Mouse (Mus musculus): Measurements from ENCODE around the gene Tmem100. TPM values are rescaled to one million over a fixed set of nuclear protein-coding genes. Genes with fewer than 3 reads are reported as not detected.
A peak's percentile ranks its signal among the peaks of the same experiment; 100 is the strongest.

Gene Tmem100
- total RNA-seq, 2 experiments from 2014 or later, result 11.9 to 12.0 TPM

DNA sequence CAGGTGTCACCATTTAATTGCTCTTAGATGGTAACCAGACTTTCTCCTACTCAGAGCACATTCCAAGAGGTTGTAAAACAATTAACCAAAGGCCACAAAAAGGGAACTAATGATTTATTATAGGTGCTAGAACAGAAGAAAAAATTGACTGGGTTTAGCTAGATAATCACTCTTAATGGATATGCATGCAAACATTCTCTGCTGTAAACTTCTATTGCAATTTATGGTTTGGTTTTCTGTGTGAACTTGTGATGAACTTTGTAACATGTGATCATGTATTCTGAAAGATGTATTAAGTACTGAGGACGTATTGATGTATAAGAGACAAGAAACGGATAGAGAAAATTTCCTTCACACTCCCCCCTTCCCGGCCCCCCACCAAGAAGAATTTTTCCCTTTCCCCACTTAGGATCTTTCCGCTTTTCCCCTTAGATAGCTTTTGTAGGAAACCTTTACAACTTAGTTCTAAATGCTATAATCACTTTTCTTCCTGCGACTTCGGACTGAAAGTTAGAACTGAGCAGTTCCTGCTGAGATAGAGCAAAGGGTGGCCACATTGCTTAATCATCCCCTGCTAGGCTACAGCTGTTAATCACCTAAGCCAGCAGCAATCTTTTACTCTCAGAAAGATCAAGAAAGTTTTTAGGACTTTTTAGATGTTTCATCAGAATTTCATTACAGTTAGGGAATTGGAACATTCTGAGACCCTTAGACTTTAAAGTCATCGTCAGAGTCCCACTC is 22.2 kb upstream of the Tmem100 start:
- no peak for DNase-seq
- intact Hi-C loops (cut with DNase I), result no loop called here

DNA sequence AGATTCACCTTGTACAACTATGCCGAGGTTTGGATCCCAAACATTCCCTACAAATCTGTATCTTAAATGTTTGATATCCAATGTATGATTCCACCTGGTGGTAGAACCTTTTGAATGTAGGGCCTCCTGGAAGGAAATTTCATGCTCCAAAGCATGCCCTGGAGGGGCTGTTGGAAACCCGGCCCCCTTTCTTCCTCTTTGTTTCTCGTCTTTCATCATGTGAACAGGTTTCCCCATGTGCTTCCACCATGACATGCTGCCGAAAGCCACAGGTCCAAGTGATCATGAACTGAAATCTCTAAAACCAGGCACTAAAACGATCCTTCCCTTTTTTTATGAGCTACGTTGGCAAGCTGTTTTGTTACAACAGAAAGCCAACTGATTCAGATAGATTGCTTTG is 16.5 kb upstream of the Tmem100 start:
- intact Hi-C loops (cut with DNase I), result no loop called here
- DNase-seq, result no peak

DNA sequence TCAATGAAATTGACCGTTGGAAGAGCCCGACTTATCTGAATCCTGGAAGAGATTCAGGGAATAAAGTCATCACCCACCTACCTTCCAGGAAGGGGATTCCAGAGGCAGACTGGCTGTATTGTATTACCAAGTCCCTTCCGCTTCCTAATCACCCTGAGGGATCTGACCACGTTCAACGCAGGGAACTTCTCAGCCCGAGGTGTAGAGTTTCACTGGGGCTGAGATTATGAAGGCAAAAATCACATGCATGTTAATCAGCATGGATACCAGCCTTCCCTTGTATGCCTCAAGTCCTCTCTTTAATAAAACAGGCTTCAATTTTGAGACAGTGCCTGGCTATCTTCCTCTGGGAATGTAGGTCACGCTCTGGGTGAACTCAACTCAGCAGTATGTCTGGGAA is 14.9 kb upstream of the Tmem100 start:
- intact Hi-C loops (cut with DNase I), result no loop called here
- DNase-seq, result no peak

DNA sequence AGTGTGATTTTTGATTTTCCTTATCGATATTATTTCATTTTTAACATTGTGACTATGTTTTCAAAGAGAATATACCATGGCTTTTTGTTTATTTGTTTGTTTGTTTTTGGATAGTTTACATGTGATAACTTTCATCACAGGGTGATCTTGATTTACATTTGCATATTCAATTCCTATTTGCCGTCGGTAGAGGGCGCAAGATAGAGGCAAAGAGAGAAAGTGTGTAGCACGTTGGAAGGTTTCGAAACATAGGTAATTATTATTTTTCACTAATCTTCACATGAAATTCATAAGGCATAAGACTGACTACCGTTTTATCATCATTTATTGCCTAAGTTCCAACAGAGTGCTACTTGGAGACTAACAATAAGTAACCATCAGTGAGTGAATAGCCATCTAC is 11.0 kb upstream of the Tmem100 start:
- no peak for DNase-seq
- intact Hi-C loops (cut with DNase I), result no loop called here

DNA sequence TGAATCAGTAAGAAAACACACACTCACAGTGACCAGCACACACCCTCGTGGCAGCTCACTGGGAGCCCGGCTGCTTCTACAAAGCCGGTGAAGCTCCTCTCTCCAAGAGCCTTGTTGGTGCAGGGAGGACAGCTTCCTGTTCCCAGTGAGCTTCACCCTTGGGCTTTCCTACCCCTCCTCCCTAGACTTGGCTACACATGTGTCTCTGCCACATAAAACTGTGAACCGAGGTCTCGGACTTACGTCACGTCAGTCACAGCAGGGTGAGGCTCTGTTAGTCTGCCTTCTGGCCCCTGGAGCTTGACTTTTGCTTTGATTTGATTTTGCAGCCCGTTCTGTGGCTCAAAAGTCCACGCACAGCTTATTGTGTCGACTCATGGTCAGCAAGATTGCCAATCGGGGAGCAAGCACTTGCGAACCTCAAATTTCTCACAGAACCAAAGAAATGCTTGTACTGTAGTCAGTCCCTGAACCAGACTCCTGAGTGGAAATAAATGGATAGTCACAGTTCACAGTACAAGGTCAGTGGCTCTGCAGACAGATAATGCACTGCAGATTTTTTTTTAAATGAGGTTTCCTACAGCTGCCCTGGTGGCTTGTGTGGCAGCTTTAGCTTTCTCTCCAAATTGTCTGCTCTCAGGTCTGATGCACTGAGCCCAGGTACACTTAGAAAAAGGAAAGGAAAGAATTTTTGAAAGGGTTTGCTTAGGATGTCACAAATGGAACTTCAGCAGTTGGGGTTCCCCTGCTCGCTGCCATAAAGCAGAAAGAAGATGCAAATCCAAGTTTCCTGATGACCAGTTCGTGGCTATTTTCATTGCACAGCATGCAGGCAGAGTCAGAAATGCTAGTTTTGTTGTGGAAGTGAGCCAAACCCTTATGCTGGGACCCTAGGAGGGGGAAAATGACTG is 4.0 kb upstream of the Tmem100 start:
- intact Hi-C loops (cut with DNase I), result no loop called here
- no peak for DNase-seq

DNA sequence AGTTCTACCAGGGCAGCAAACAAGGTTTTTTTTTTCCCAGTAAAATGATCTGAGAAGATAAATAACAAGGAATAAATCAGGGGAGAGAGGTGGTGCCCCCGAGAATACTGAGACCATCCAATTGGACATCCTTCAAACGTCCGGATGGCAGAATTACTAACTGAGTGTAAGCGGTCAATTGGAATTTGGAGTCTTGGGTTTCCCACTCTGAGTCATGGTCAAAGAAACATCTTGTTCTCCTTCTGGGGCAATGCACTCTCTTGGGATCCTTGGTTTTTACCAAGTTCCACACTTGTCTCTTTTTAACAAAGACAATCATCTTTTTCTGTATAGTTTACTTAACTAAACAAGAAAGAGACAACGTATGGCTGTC is 3.4 kb upstream of the Tmem100 start:
- intact Hi-C loops (cut with DNase I), result no loop called here
- no peak for DNase-seq

DNA sequence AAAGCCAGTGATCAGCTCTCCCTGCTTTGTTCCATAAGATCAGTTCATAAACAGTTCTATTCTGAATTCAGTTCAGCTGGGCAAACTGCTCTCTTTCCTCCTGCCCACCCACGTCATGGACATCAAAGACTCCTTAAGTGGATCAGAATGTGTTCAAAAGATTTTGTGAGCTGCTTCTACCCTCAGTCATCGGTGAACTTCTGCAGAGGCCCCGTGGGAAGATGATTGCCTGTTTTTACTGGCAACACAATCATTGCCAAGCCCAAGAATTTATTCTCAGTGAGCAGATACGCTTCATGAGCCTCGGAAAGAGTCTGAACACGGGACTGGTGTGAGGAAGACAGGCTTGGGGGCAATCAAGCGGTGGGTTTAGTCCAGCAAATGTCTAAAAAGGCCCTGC is 2.9 kb upstream of the Tmem100 start:
- DNase-seq, result no peak
- intact Hi-C loops (cut with DNase I), result no loop called here

DNA sequence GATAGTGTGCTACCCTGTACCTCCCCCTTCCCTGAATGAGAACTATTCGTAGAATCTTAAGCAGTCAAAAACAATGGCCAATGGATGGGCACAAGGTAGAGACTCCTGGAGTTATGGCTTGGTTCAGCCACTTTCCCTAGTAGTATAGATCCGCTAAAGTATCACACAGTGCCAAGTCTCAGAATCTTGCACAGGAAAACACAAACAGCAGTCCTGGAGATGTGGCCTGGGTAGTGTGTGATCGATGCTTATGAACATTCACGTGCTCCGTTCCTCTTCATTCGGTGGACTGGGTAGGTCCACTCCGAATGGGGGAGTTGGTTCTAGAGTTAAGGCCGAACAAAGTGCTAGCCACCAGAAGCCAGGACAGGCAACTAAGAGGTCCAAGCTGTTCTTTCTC is 1.4 kb upstream of the Tmem100 start:
- intact Hi-C loops (cut with DNase I), result no loop called here
- no peak for DNase-seq

DNA sequence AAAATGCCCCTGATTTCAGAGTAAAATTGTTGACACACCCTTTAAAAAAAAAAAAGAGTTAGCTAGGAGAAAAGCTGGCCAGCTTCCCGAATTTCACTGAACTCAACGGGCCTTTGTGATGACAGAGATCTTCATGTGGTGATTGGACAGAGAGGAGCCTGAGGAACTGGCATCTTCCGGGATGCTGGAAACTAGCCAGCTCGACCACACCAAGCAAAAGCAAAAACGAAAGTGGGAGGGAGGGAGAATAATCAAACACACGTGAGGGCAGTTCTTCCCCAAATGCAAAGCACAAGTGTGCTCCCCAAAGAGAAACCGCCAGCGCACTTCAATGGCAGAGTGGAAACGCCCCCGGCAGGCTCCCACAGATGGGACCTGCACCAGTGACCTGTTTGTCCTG is 794 bp upstream of the Tmem100 start:
- peak; percentile 56 to 66 for DNase-seq
- intact Hi-C loops (cut with DNase I), result no loop called here

DNA sequence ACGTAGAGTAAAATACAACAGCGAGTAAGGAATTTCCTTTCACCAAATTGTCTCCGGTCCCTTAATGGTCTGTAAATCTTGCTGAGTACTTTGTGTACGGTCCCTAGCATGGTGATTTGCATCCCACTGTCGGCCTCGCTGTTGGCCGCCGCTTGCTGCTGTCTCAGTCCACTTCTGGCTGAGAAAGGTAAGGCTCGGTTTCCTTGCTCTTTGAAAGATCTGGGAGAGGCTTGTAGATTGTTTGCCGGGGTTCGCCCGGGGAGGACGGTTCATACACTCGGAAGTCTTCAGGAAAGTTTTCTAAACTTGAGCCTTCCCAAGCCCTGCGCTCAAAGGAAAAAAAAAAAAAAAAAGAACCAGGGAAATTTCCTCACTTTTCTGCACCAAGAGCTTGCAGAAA is 409 bp downstream of the Tmem100 start:
- intact Hi-C loops (cut with DNase I), result no loop called here
- peak in 1 of 2 experiments; percentile 36 for DNase-seq

DNA sequence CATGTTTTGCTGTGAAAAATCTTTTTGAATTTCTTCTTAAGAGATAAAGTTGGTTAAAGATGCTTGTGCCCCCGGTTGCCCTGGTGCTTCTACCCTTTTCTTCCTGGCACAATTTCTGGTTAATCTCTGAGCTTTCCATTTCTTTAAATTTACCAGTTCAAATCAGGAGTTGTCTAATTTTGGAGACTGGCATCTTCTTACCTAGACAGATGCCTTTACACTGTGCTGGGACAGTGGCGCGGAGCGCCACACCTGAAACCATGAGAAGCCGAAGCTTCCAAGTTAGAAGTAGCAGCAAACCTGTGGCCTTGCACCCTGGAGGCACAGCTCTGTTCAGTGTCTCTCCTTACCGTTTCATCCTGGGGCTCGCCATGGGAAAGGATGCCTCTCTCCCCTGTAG is 928 bp downstream of the Tmem100 start:
- DNase-seq, result no peak
- intact Hi-C loops (cut with DNase I), result no loop called here

DNA sequence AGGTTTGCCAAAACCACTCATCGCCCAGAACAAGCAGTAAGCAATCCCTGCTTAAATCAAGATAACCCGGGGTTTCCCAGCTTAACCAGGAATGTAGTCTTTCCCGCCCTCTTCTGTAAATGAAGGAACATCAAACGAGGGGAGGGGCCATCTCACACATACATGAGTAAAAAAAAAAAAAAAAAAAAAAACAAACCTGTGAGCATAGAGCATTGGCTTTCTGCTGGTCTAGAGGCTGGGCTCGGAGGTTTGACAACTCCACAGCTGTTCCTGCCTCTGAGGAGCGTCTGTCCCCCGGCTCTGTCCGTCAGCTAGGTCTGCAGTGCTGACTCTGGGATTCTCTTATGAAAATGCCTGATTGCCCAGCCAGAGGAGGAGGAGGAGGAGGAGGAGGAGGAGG is 2.7 kb downstream of the Tmem100 start:
- no peak for DNase-seq
- intact Hi-C loops (cut with DNase I), result no loop called here

DNA sequence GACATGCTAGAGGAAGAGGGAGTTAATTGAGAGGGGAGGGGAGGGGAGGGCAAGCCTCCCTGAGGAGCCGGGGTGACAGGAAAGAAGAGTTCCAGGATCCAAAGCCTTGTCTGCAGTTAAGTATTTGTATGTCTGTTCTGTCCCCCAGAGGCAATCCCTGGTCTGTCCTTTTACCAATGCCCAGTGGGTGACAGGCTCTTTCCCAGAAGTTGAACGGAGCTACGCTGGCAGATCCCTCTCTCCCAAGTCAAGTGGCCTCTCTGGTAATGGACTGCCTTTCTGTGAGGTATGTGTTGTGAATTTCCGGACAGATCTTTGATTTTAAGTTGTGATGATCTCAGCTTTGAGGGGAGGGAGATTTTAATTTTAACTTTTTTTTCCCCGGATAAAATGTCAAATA is 3.3 kb downstream of the Tmem100 start:
- intact Hi-C loops (cut with DNase I), result no loop called here
- DNase-seq, result no peak

DNA sequence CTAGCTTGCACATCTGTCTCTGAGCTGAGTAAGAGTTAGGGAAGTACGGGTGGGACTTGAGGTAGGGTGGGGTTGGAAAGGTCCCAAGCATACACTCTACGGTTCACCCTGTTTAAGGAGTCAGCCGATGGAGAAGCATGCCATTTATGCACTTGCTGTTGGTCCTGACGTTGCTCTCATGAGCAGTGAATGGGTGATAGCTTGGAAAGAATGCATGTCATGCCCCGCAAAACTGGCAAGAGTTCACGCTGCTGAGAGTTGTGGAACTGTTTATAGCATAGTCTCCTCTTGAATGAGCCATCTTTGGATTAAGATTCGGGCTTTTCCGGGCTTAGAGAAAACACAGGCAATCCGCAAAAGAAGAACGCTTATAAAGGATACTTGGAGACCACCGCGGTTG is 4.5 kb downstream of the Tmem100 start:
- intact Hi-C loops (cut with DNase I), result loop anchor here (5.0 kb wide), 1 partner anchor 133 kb away; no protein-coding TSS in a partner anchor
- DNase-seq, result no peak

DNA sequence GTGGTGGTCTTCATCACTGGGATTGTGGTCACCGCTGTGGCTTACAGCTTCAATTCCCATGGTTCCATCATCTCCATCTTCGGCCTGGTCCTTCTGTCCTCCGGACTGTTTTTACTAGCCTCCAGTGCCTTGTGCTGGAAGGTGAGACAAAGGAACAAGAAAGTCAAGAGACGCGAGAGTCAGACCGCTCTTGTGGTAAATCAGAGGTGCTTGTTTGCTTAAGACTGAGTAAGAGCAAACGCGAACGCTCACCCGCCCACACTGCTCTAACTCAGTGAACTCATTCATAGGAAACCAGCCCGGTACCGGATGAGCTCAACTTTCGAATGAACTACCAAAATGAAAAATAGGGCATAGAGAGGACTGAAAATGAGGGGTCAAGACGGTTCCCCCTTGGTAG is 5.4 kb downstream of the Tmem100 start:
- intact Hi-C loops (cut with DNase I), result loop anchor here (5.0 kb wide), 1 partner anchor 132 kb away; no protein-coding TSS in a partner anchor
- DNase-seq, result no peak

DNA sequence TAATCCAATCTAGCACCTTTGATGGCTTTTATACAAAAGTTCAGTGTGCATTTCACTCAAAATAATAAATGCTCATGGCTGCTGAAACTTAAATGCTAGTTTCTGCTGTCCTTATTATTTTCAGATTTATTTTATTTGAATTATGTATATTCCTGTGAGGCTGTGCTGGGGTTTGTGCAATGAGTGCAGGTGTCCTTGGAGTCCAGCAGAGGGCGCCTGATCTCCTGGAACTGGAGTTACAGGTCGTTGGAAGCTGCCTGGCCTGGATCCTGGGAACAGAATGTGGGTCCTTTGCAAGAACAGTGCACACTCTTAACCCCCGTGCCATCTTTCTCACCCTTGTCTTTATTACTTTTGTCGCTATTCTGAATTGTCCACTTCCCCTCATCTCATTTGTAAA is 6.3 kb downstream of the Tmem100 start:
- intact Hi-C loops (cut with DNase I), result loop anchor here (5.0 kb wide), 1 partner anchor 131 kb away; no protein-coding TSS in a partner anchor
- no peak for DNase-seq

DNA sequence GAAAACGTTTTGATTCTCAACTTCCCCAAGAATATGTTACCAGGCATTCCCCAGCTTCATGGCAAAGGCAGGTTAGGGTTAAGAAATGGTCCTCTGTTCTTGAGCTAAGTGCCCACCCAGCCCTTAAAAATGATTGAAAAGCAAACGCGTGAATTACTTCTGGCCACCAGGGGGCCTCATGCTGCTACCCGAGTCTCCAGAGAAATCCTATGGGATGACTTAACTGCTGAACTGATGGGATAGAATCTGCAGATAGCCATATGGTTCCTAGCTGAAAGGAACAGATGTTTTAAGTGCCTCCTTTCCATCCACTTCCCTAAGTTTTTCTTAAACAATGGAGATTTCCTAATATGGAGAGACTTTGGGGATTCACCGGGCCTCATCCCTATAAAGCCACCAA is 7.9 kb downstream of the Tmem100 start:
- intact Hi-C loops (cut with DNase I), result loop anchor here (5.0 kb wide), 1 partner anchor 129 kb away; no protein-coding TSS in a partner anchor
- peak in 1 of 2 experiments; percentile 23 for DNase-seq

DNA sequence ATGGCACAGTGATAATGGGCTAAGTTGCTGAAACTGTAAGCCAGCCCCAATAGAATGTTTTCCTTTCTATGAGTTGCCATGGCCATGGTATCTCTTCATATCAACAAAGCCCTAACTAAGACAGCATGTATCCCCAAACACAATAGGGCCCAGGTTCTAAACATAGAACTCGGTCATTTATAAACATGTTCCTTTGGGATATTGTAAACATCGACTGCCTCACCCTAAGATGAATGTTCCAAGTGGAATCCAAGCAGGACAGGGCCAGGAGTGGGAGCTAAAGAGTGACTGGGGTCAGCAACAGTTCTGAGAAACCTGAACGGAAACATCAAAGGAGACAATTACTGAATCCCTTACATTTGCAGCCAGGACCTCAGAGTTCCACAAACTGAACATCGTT is 14.3 kb downstream of the Tmem100 start:
- DNase-seq, result no peak
- intact Hi-C loops (cut with DNase I), result no loop called here

DNA sequence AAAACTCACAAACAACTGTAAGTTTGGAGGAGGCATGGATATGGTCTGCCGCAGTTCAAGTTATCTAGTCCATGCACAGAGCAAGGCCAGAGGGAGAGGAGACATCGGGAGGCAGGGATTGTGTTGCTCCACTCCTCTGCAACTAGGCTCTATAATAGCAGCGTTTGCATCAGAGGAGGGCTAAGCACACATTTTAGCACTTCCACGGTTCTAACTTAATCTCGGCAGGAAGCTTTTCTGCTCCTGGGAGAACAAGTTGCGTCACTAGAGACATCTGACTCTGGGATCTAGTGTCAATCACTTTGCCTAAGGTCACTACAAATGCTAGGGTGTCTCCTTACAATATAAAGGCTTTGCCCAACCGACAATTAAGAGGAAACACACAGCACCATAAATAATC is 16.1 kb downstream of the Tmem100 start:
- intact Hi-C loops (cut with DNase I), result loop anchor here (2.0 kb wide), 1 partner anchor 25 kb away; no protein-coding TSS in a partner anchor
- no peak for DNase-seq

DNA sequence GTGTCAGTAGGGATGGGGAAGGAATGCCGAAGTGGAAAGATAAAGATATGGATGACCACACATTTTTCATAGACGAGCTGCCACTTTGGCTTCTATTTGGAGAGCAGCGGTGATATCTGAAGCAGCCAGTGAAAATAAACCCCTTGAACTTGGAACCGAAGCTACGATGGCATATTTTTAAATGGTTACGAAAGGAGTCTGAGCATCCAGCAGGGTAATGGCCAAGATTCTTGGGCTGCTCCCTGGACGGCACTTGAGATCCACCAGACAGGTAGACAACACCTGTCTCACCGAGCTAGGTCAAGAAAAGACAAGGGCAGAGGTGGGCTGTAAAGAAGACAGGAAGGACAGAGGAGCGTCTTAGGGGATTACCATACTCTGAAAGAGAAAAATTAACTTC is 17.1 kb downstream of the Tmem100 start:
- intact Hi-C loops (cut with DNase I), result loop anchor here (2.0 kb wide), 1 partner anchor 24 kb away; no protein-coding TSS in a partner anchor
- DNase-seq, result no peak

DNA sequence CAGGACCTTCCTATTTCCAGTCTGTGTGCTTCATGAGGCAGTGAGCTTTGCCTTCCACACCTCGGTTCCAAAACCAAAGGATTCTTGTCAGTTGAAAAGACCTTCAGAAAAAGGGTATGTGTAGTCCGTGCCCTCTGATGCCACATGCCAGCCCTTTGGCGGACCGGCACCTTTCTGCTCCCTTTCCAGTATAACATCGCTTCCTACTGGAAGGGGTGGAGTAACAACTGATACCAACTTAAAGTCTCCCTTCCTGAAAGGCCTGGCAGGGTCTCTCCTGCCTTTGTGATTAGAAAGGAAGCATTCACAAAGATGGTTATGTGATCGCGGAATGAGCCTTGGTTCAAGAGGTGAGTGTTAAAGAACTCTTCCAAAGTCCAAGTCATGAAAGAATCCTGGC is 19.9 kb downstream of the Tmem100 start:
- intact Hi-C loops (cut with DNase I), result no loop called here
- no peak for DNase-seq

DNA sequence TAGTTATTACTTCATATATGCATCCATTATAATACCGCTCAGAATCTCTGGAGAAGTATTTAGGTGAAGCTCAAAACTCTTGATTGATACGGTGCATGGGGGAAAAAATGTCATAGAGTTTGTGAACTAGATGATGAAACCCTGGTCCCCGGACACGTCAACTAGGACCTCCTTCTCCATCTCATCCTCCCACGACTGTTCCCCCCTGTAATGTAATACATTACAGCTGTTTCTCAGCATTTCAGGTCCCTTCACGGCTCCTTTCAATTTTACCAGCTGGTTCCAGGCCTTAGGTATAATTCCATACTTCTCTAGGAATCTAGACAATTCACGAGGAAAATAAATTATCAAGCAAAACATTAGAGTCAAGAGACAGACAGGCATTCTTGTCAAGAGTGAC is 22.6 kb downstream of the Tmem100 start:
- DNase-seq, result no peak
- intact Hi-C loops (cut with DNase I), result no loop called here

Data from gastrocnemius, postnatal 36 days (tissue).